ENCODE assay signal across 29 mouse cellular contexts in the genomic region with DNA sequence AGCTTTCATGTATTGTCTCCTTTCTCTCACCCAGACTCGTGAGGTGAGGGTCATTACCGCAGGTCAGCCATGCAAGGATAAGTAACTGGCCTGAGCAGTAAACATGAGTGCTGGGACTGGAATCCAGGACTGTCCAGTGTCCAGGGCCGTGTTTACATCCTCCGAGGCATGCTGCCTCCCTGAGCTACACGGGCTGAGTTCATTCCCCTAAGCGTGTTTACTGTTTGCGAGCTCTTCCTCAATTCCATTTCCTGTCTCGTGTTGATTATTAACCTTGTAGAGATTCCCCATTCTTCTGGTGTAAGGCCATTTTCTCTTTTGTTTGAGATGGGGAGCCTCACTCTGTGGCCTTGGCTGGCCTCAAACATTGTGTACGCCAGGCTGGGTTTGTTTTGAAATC. TPM values are rescaled to one million over a fixed set of nuclear protein-coding genes. Genes with fewer than 3 reads are reported as not detected.
DNase-seq lines count a peak whose midpoint lies in the region; ATAC-seq and TF ChIP-seq lines count a peak whose summit lies in the region.
"Had no signal": no experiment of that assay in that cellular context is flagged by ENCODE, and none has a peak within 500 bp of the region (broad histone marks: within the 10 kb centered on the region; RNA-seq: fewer than 3 reads in every experiment).

No protein-coding gene starts in this region.

- H3K9ac ChIP-seq in kidney, embryonic 15.5 days: no peak overlapping the region
- no peak overlapping the region for H3K9ac ChIP-seq in lung, embryonic 14.5 days
- H3K9ac ChIP-seq: embryonic facial prominence, embryonic 13.5 days; hindbrain, embryonic 12.5 days; limb, embryonic 13.5 days; liver, embryonic 15.5 days had no signal

- H3K27me3 ChIP-seq in kidney, embryonic 15.5 days: no peaks in the 10 kb centered on the region
- no peaks in the 10 kb centered on the region for H3K27me3 ChIP-seq in lung, embryonic 14.5 days (ENCODE audit: insufficient read depth, low read length)
- H3K27me3 ChIP-seq in embryonic facial prominence, embryonic 10.5 days (replicated peaks; ENCODE audit: low read depth, poor library complexity, severe bottlenecking): no peaks in the 10 kb centered on the region
- H3K27me3 ChIP-seq: embryonic facial prominence, embryonic 13.5 days; hindbrain, embryonic 12.5 days; limb, embryonic 13.5 days; liver, embryonic 15.5 days; Patski had no signal

- no peak for ATAC-seq in kidney, embryonic 15.5 days (replicated peaks; ENCODE audit: low FRiP score)
- no peak for ATAC-seq in lung, embryonic 14.5 days (ENCODE audit: insufficient read depth)
- ATAC-seq: forebrain, embryonic 16.5 days; lung, postnatal 0 days; Patski had no signal

- H3K27ac ChIP-seq in kidney, embryonic 15.5 days: 0 out of 2 replicates have a peak overlapping the region, but pooled peaks have one; percentile 1
- H3K27ac ChIP-seq in lung, embryonic 14.5 days (ENCODE audit: low read depth): no peak overlapping the region
- no peak overlapping the region for H3K27ac ChIP-seq in embryonic facial prominence, embryonic 10.5 days (replicated peaks)
- H3K27ac ChIP-seq: embryonic facial prominence, embryonic 13.5 days; forebrain, embryonic 10.5 days; gastrocnemius, adult 2 months; hindbrain, embryonic 12.5 days; layer of hippocampus, adult 2 months; left cerebral cortex, adult 2 months; limb, embryonic 13.5 days; liver, embryonic 15.5 days; macrophage had no signal

- no peak overlapping the region for H3K4me3 ChIP-seq in kidney, embryonic 15.5 days (replicated peaks)
- H3K4me3 ChIP-seq in lung, embryonic 14.5 days (ENCODE audit: low read depth, low read length): no peak overlapping the region
- no peak overlapping the region for H3K4me3 ChIP-seq in embryonic facial prominence, embryonic 10.5 days
- H3K4me3 ChIP-seq: embryonic facial prominence, embryonic 13.5 days; forebrain, embryonic 10.5 days; gastrocnemius, adult 2 months; hindbrain, embryonic 12.5 days; layer of hippocampus, adult 2 months; left cerebral cortex, adult 2 months; limb, embryonic 13.5 days; liver, embryonic 15.5 days had no signal

- H3K4me1 ChIP-seq in kidney, embryonic 15.5 days: peaks cover 24% of the 10 kb centered on the region
- no peaks in the 10 kb centered on the region for H3K4me1 ChIP-seq in lung, embryonic 14.5 days (ENCODE audit: insufficient read depth)
- H3K4me1 ChIP-seq in embryonic facial prominence, embryonic 10.5 days: peaks cover 17% of the 10 kb centered on the region

- no peaks in the 10 kb centered on the region for H3K9me3 ChIP-seq in kidney, embryonic 15.5 days (replicated peaks)
- H3K9me3 ChIP-seq in lung, embryonic 14.5 days (ENCODE audit: low read depth, low read length): no peaks in the 10 kb centered on the region
- no peaks in the 10 kb centered on the region for H3K9me3 ChIP-seq in embryonic facial prominence, embryonic 10.5 days
- H3K9me3 ChIP-seq: embryonic facial prominence, embryonic 13.5 days; forebrain, embryonic 10.5 days; hindbrain, embryonic 12.5 days; limb, embryonic 13.5 days; liver, embryonic 15.5 days had no signal

- WGBS in kidney, embryonic 15.5 days: 40% methylated on average over 9 of the region's 9 CpGs
- WGBS in lung, embryonic 14.5 days: 37% methylated on average over 9 of the region's 9 CpGs
- WGBS in embryonic facial prominence, embryonic 10.5 days: 73% methylated on average over 9 of the region's 9 CpGs

- no peak for TF ChIP-seq CTCF in lung, embryonic 14.5 days (IDR thresholded peaks at IDR 0.05; ENCODE audit: low read depth)

- no peaks in the 10 kb centered on the region for H3K36me3 ChIP-seq in kidney, embryonic 15.5 days
- H3K36me3 ChIP-seq in lung, embryonic 14.5 days (ENCODE audit: insufficient read depth): no peaks in the 10 kb centered on the region
- no peaks in the 10 kb centered on the region for H3K36me3 ChIP-seq in embryonic facial prominence, embryonic 10.5 days (replicated peaks)
- H3K36me3 ChIP-seq: embryonic facial prominence, embryonic 13.5 days; forebrain, embryonic 10.5 days; hindbrain, embryonic 12.5 days; limb, embryonic 13.5 days; liver, embryonic 15.5 days had no signal

- no peak for DNase-seq in kidney, adult 11 months
- peak; percentile 20 for DNase-seq in lung, embryonic 14.5 days
- no peak for DNase-seq in lung, postnatal 25 days (ENCODE audit: low spot score)
- DNase-seq in ovary, postnatal 36 days (ENCODE audit: low spot score): peak; percentile 25
- no peak for DNase-seq in ovary, postnatal 14 days (ENCODE audit: low spot score)
- peak; percentile 65 for DNase-seq in yolk sac, embryonic 10.5 days (ENCODE audit: low spot score)
- no peak for DNase-seq in embryonic facial prominence, embryonic 10.5 days (ENCODE audit: low spot score)
- DNase-seq: adrenal gland, postnatal 25 days; cerebellum, adult 11-12 months; cerebellum, adult 9-11 months; embryo, embryonic 11 days; gastrocnemius, adult 2 months; heart, postnatal 14 days; kidney, adult 2 months; kidney, postnatal 25 days; thymus, adult 2 months; thymus, postnatal 36 days had no signal

- no peak overlapping the region for H3K4me2 ChIP-seq in kidney, embryonic 15.5 days
- H3K4me2 ChIP-seq in lung, embryonic 14.5 days: no peak overlapping the region
- H3K4me2 ChIP-seq: embryonic facial prominence, embryonic 13.5 days; hindbrain, embryonic 12.5 days; limb, embryonic 13.5 days; liver, embryonic 15.5 days had no signal

RNA-seq across cellular contexts. Expression of a gene that starts 23.8 kb away (rescaled TPM):
- 8.1 and 8.7 TPM in 2 replicates for polyA plus RNA-seq in kidney, embryonic 15.5 days (2015; fragmentation: Nextera tagmentation; extraction: Ambion mirVana)
- 6.2 and 8.0 TPM in 2 replicates for polyA plus RNA-seq in lung, embryonic 14.5 days (2014; fragmentation: Nextera tagmentation; extraction: Ambion mirVana)
- 6.7 and 7.4 TPM in 2 replicates for polyA plus RNA-seq in embryonic facial prominence, embryonic 10.5 days (2016; fragmentation: Nextera tagmentation; extraction: Ambion mirVana)

Comparison
In these comparisons a context has a peak if more than half of its experiments do, and no peak if none do; other contexts are left out.
1. DNase-seq: peak in lung, embryonic 14.5 days (single experiment), ovary, postnatal 36 days (single experiment) and yolk sac, embryonic 10.5 days (single experiment); none in kidney, adult 11 months (single experiment), lung, postnatal 25 days (single experiment), ovary, postnatal 14 days (single experiment) and embryonic facial prominence, embryonic 10.5 days (single experiment).